ENCODE assay signal across 8 mouse cellular contexts in genomic region chr4:130947094-130947647, GRCm38 (mm10). TPM values are rescaled to one million over a fixed set of nuclear protein-coding genes. Genes with fewer than 3 reads are reported as not detected.
DNase-seq lines count a peak whose midpoint lies in the region; TF ChIP-seq lines count a peak whose summit lies in the region.

No protein-coding gene starts in this region.

- no peaks in the 10 kb centered on the region for H3K27me3 ChIP-seq in cerebellum, adult 2 months (ENCODE audit: control insufficient read depth, insufficient read depth, low read length)

- peak in 1 of 2 experiments; percentile 33 for DNase-seq in cerebellum, adult 2 months
- DNase-seq in cerebellum, adult 9-11 months: no peak
- DNase-seq in ovary, postnatal 14 days (ENCODE audit: low spot score): peak; percentile 23
- no peak for DNase-seq in ovary, postnatal 10 days (ENCODE audit: low spot score)
- DNase-seq in embryo, embryonic 10.5 days (ENCODE audit: low spot score): peak; percentile 89
- peak; percentile 23 for DNase-seq in kidney, postnatal 14 days
- peak; percentile 60 for DNase-seq in neural tube, embryonic 10.5 days (ENCODE audit: extremely low spot score, low spot score)
- no peak for DNase-seq in gastrocnemius, postnatal 14 days

- H3K27ac ChIP-seq in cerebellum, adult 2 months (ENCODE audit: insufficient read depth, low read length): no peak overlapping the region

- 31% methylated on average over 13 of the region's 13 CpGs for WGBS in cerebellum, adult 2 months

- H3K4me1 ChIP-seq in cerebellum, adult 2 months (ENCODE audit: control insufficient read depth, insufficient read depth, low read length): no peaks in the 10 kb centered on the region

- TF ChIP-seq CTCF in cerebellum, adult 2 months (IDR thresholded peaks at IDR 0.05; ENCODE audit: borderline replicate concordance, insufficient read depth, low read depth, low read length): peak; percentile 77

- intact Hi-C loops in gastrocnemius, postnatal 14 days (cut with DNase I; ENCODE audit: low total_unique reads): loop anchor here (5.0 kb wide), 2 partner anchors 50 to 160 kb away; no protein-coding TSS in a partner anchor

- no peak overlapping the region for H3K4me3 ChIP-seq in cerebellum, adult 2 months (replicated peaks; ENCODE audit: insufficient read depth, low read depth, low read length)

- TF ChIP-seq POLR2A in cerebellum, adult 2 months (IDR thresholded peaks at IDR 0.05; ENCODE audit: borderline replicate concordance, insufficient read depth, low read length): no peak

RNA-seq across cellular contexts. Expression of gene Matn1, which starts 3.0 kb away (rescaled TPM):
- 0.23 and 0.33 TPM in 2 replicates for polyA plus RNA-seq in cerebellum, adult 2 months (2012; rRNA removed)
- total RNA-seq in gastrocnemius, postnatal 14 days (2021): not detected

RNA-seq across cellular contexts. Expression of gene Laptm5, which starts 34.2 kb away (rescaled TPM):
- 18.9 and 19.0 TPM in 2 replicates for polyA plus RNA-seq in cerebellum, adult 2 months (2012; rRNA removed)
- total RNA-seq in gastrocnemius, postnatal 14 days (2021): 1 to 10 TPM; 8.0 to 8.1 TPM

Comparison
In these comparisons a context has a peak if more than half of its experiments do, and no peak if none do; other contexts are left out.
1. DNase-seq: peak in ovary, postnatal 14 days (single experiment), embryo, embryonic 10.5 days (single experiment), kidney, postnatal 14 days (single experiment) and neural tube, embryonic 10.5 days (single experiment); none in cerebellum, adult 9-11 months (single experiment), ovary, postnatal 10 days (single experiment) and gastrocnemius, postnatal 14 days (single experiment).